Mouse (Mus musculus) cerebellum, adult 2 months (tissue): ENCODE measurements around the gene Piezo1.

ENCODE experiments used
- CTCF ChIP-seq: fragments of 200-500 bp; IDR thresholded peaks from 2 replicates; pipeline ENCODE4 v1.5.1; 2011; ENCODE audit warnings: low read depth, mild to moderate bottlenecking, control low read depth, low read length, moderate library complexity, borderline replicate concordance; ENCODE audit not compliant: insufficient read depth
- POLR2A ChIP-seq: fragments of 200-500 bp; IDR thresholded peaks from 2 replicates; pipeline ENCODE4 v1.6.1; 2011; ENCODE audit warnings: low read length, control low read depth, borderline replicate concordance; ENCODE audit not compliant: insufficient read depth

- TF ChIP-seq CTCF: no peak
- TF ChIP-seq POLR2A: no peak
Measured at GRCm38 (mm10) chr8:122451161-122451703, 99.9 kb downstream of the Piezo1 start.
